Mouse (Mus musculus) embryo, embryonic 10.5 days (tissue): ENCODE results near the gene Hist2h2bb.
"Not testable (repeated sequence)": the region's sequence is repeated elsewhere in the genome, so short reads cannot be mapped to it uniquely, and the experiment has no call there.

Experiments used
- DNase-seq: peaks from one replicate; pipeline ENCODE4 v3.0.0-alpha.2; 2015; ENCODE audit warnings: low spot score

Gene Hist2h2bb

GRCm38 (mm10) chr3:96263558-96264403, 5.8 kb upstream of the Hist2h2bb start:
- no peak for DNase-seq

DNA sequence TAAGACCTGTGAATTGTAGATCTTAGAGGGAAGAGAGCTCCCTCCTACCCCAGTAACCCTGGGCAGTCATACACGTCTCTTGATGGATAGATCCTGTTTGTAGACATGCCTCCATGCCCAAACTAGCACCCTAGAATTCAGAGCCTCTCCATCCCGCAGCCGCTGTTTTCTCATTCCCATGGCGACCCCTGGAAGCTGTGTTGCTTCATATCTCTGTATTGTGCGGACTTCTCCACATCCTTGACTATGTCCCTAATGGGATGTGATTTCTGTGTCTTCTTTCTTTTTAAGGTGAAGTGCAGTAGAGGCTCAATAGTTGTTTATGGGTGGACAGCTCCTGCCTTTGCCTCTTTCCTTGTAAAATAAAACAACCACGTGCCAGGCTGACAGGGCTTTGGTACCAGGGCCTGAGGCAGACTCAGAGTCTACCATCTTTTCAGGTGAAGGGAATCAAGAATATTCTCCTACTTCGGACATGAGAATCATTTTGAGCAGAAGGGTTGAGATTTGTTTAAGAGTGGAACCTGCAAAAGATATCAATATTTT, 5.1 kb upstream of the Hist2h2bb start:
- peak; percentile 61 for DNase-seq

- DNase-seq, result no peak
These were observed 3.3 kb upstream of the Hist2h2bb start for GRCm38 (mm10) chr3:96266132-96266710.

- DNase-seq, result no peak
These were observed 2.0 kb upstream of the Hist2h2bb start for GRCm38 (mm10) chr3:96267541-96267940.

GRCm38 (mm10) chr3:96268051-96268775, 1.3 kb upstream of the Hist2h2bb start, which contains the start of gene Hist2h3b:
Gene Hist2h3b (plus strand): TSS chr3:96268654.
- DNase-seq, result peak; percentile 88

GRCm38 (mm10) chr3:96268776-96269378, 675 bp upstream of the Hist2h2bb start:
- DNase-seq, result not testable (repeated sequence)

DNA sequence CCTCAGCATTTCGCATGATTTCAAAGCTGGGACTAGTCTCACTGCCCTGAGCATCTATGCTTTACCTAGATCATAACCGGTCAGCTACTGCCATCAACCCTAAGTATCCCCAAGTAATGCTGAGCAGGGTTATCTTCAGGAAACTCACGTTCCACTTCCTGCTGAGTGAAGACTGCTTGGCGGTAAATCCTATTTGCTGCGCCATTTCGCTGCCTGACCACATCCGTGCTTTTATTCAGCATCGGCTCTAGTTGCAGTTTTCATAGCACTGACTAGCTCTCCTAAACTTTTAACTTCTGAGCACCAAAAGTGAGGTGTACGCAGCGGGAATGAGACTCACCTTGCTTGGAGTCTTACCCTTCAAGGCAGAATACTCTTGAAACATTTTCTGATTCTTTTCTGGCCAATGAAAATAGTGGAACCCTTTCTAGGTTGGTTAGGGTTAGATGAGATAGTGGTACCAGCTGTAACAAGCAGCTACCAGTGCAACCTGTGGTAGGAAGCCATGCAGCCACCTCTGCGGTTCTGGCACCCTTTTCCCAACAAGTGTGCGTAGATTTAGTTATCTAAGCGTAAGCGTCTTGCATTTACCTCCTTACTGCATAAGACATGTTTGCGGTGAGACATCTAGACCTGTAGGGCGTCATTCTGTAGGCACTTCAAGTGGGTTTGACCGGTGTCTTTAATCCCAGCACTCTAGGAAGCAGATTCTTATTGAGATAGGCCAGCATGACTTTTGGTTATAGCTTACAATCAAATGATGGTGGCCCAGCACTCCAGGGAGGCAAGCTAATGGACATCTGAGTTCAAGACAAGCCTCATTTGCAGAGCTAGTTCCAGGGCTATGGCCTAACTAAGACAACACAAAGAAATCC, 4.3 kb downstream of the Hist2h2bb start:
- no peak for DNase-seq

- peak; percentile 82 for DNase-seq
These were observed 7.9 kb downstream of the Hist2h2bb start for GRCm38 (mm10) chr3:96277428-96277799.

DNA sequence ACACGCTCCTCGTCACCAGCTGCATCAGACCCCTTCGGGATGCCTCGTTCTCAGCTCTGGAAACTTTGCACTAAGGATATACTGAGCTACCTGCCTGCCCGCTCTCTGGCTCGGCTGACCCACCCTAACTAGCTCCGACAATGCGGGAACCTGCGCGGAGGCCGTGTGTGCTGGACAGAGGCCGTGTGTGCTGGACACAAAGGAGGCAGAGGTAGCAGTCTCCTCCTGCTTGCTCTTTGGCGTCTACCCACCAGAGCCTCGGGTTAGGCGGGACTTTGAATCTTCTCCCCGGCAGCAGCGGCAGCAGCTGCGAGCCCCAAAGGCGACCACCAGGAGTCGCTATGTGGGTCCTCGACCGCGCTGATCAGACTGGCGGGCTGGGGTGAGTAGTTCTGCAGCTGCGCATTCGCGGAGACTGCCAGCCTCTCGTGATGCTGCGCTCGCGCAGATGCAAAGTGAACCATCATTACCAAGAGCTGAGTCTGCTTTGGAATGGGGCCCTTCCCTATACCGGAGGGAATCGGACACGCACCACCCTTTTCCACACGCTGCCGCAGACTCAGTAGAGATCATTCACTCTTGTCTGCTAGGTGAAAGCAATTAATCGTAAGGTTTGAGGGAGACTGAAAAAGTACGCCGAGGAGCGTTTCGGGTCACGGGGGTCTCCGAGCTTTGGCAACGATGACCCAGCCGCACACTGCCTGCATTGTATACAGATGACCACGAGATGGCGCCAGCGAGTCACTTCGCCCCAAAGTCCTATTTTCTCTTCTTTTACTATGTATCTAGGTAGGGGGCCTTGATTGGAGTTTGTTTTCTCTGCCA, 8.5 kb downstream of the Hist2h2bb start:
- DNase-seq, result peak; percentile 94

- no peak for DNase-seq
These were observed 11.1 kb downstream of the Hist2h2bb start for GRCm38 (mm10) chr3:96280660-96281059.

DNA sequence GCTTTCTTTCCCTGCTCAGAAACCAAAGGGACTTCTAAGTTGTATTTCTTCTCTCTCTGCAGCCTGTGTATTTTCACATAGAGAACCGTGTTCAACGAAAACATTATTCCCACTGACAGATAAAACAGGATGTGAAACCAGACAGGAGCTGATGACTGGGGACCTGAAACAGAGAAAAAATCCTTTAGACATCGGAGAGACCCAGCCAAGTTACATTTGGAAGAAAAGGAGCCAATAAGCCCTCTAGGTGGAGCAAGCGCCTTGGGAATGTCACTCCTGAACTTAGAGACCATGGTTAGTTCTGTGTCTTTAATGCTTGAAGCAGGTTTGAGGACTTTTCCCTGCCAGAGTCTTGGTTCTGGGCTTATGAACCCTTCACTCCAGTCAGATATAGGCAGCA, 14.9 kb downstream of the Hist2h2bb start:
- DNase-seq, result peak; percentile 77

DNA sequence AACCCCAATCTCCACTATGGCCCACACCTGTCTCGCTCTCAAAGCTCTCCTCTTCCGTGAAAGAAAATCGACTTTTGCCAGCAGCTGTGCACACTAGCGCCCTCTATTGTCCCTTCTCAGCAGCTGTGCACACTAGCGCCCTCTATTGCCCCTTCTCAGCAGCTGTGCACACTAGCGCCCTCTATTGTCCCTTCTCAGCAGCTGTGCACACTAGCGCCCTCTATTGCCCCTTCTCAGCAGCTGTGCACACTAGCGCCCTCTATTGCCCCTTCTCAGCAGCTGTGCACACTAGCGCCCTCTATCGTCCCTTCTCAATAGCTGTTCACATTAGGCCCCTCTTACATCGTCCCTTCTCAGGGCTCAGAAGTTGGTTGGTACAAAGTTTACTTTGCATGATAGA, 17.8 kb downstream of the Hist2h2bb start:
- DNase-seq, result not testable (repeated sequence)

GRCm38 (mm10) chr3:96289201-96289600, 19.6 kb downstream of the Hist2h2bb start:
- DNase-seq, result no peak

- DNase-seq, result not testable (repeated sequence)
These were observed 21.2 kb downstream of the Hist2h2bb start for GRCm38 (mm10) chr3:96290727-96291126.

GRCm38 (mm10) chr3:96292641-96293040, 23.1 kb downstream of the Hist2h2bb start:
- DNase-seq, result no peak

DNA sequence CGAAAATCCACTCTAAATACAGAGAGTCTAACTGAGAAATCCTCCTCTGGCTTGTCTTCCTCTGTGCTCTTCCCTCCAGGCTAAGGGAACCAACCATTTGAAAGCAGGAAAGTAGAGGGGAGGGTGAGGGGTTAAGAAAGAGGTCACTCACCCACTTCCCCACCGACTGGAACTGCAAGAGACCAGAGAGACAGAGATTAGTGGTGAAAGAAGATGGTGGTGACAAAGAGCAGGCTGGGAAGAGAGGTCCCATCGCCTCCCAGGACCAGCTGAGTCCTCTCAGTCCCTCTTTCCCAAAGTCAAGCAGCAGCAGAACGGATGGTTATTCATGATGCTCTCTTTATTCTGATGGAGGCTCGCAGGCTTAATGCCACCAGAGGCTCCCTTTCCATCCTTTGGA, 23.8 kb downstream of the Hist2h2bb start:
- DNase-seq, result no peak

DNA sequence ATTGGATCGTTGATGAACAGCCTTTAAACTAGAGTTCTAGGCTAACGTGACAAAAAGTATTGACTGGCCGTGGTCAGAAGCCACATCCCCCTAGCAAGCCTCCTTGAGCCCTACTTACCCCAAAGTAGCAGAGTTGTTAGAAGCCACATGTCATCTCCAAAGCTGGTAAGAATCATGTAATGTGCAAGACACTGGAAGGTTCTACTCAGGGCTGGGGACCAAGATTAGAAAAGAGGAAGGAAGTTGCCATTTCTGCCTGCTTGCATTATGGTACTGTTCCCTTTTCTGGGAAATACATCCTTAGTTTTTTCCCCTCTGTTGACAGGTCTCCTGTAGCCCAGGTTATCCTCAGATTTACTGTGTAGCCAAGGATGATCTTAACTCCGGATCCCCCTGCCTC, 24.2 kb downstream of the Hist2h2bb start, which contains the start of gene Fcgr1:
Fcgr1 (minus strand) TSS at position 183 of the 400 bp plus-strand sequence.
- no peak for DNase-seq

DNA sequence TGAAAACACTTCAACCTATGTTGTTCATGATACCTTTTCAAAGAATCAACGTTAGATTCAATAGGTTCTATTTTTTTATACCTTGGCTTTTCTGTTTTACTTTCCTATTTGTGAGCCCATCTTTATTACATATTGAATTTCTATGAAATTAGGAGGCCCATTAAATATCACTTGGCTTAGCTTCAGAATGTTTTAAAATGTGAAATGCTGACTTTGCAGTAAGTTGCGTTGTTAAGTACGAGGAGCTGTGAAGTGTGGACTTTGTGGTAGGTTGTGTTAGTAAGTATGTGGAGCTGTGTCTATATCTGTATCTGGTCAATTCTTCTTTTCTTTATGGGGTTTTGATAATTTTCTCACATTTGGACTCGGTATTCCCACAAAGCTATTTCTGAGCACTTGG, 28.8 kb downstream of the Hist2h2bb start:
- no peak for DNase-seq

GRCm38 (mm10) chr3:96299562-96299961, 30.0 kb downstream of the Hist2h2bb start:
- no peak for DNase-seq
